8 mouse cellular contexts compared by ENCODE assay signal in the genomic region with DNA sequence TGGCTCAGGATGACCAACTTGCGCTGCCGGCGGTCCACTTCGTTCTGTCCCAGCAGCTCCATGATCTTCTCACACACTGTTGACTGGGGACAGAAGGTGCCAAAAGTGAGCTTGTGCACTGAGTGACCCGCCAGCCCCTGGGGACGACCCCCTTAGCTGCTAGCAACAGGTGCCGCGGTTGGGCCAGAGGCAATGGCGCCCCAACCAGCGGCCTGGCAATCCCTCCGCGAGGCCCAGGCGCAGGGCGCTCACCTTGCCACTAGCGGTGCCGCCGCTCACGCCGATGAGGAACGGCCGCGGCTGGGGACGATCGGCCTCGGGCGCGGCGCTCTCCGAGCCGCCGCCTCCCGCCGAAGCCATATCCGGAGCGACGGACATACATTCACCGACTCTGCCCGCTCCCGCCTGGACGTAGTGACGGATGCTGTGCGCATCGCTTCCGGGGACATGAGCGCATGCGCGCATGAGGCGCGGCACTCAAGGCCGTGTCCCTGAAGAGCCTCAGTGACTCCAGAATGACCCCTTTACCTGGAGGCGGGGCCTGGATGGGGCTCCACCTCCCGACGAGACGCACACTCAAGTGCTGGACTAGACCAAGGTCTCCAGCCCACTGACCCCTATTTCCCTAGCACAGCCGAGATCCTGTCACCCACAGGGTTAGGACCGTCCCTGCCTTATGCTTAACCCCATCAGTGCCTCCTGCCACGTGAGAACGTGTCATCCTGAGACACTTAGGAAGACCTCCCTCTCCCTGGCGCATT. TPM values are rescaled to one million over a fixed set of nuclear protein-coding genes. Genes with fewer than 3 reads are reported as not detected.
DNase-seq lines count a peak whose midpoint lies in the region; ATAC-seq and TF ChIP-seq lines count a peak whose summit lies in the region.

Gene Uck1, minus strand, starts transcription at position 503 of the 761 bp plus-strand sequence.

- under 1% methylated on average over 59 of the region's 59 CpGs for WGBS in bone marrow, adult 2 months
- WGBS in embryonic facial prominence, embryonic 15.5 days: 1% methylated on average over 59 of the region's 59 CpGs
- 1% methylated on average over 59 of the region's 59 CpGs for WGBS in heart, embryonic 10.5 days
- 2% methylated on average over 59 of the region's 59 CpGs for WGBS in kidney, embryonic 15.5 days

- no peaks in the 10 kb centered on the region for H3K27me3 ChIP-seq in embryonic facial prominence, embryonic 15.5 days
- H3K27me3 ChIP-seq in heart, embryonic 10.5 days (ENCODE audit: insufficient read depth, poor library complexity, severe bottlenecking): no peaks in the 10 kb centered on the region
- H3K27me3 ChIP-seq in kidney, embryonic 15.5 days: no peaks in the 10 kb centered on the region

- peak; percentile 91; the same call in 1 of the 2 replicates for TF ChIP-seq POLR2A in bone marrow, adult 2 months (IDR thresholded peaks at IDR 0.05; ENCODE audit: borderline replicate concordance, control insufficient read depth, low read depth, low read length)

- DNase-seq in 416B (ENCODE audit: low read depth): peak; percentile 94
- DNase-seq in heart, embryonic 10.5 days (ENCODE audit: low spot score): peak; percentile 97
- DNase-seq in liver: peak; percentile 95
- DNase-seq in spleen, postnatal 4 days (ENCODE audit: low spot score in 2 of 2): peak; percentile 90 to 95

- peak within 1 kb of the TSS; percentile 75 for H3K4me2 ChIP-seq in embryonic facial prominence, embryonic 15.5 days (replicated peaks)
- H3K4me2 ChIP-seq in kidney, embryonic 15.5 days: peak within 1 kb of the TSS; percentile 61

- H3K9me3 ChIP-seq in embryonic facial prominence, embryonic 15.5 days (replicated peaks): no peaks in the 10 kb centered on the region
- no peaks in the 10 kb centered on the region for H3K9me3 ChIP-seq in heart, embryonic 10.5 days
- no peaks in the 10 kb centered on the region; the same call in 1 of the 2 replicates for H3K9me3 ChIP-seq in kidney, embryonic 15.5 days (replicated peaks)

- TF ChIP-seq CTCF in bone marrow, adult 2 months (IDR thresholded peaks at IDR 0.05; ENCODE audit: control insufficient read depth, insufficient read depth, low read length): no peak; the same call in 1 of the 2 replicates

- H3K36me3 ChIP-seq in embryonic facial prominence, embryonic 15.5 days: peaks cover 31% of the 10 kb centered on the region
- H3K36me3 ChIP-seq in heart, embryonic 10.5 days: peaks cover 29% of the 10 kb centered on the region
- peaks cover 34% of the 10 kb centered on the region for H3K36me3 ChIP-seq in kidney, embryonic 15.5 days

- peak within 1 kb of the TSS; percentile 79 for H3K4me3 ChIP-seq in bone marrow, adult 2 months (replicated peaks; ENCODE audit: control insufficient read depth, low read depth, low read length)
- H3K4me3 ChIP-seq in embryonic facial prominence, embryonic 15.5 days (replicated peaks): peak within 1 kb of the TSS; percentile 90
- H3K4me3 ChIP-seq in heart, embryonic 10.5 days: peak within 1 kb of the TSS; percentile 88
- H3K4me3 ChIP-seq in kidney, embryonic 15.5 days (replicated peaks): peak within 1 kb of the TSS; percentile 67

- peaks cover 5% of the 10 kb centered on the region; the same call in 1 of the 2 replicates for H3K4me1 ChIP-seq in bone marrow, adult 2 months (ENCODE audit: control insufficient read depth, insufficient read depth, low read length)
- peaks cover 15% of the 10 kb centered on the region for H3K4me1 ChIP-seq in embryonic facial prominence, embryonic 15.5 days
- H3K4me1 ChIP-seq in heart, embryonic 10.5 days: peaks cover 19% of the 10 kb centered on the region
- H3K4me1 ChIP-seq in kidney, embryonic 15.5 days: peaks cover 15% of the 10 kb centered on the region

- peak within 1 kb of the TSS; percentile 83 for H3K9ac ChIP-seq in embryonic facial prominence, embryonic 15.5 days
- H3K9ac ChIP-seq in kidney, embryonic 15.5 days: peak within 1 kb of the TSS; percentile 79

- peak; percentile 88 for ATAC-seq in embryonic facial prominence, embryonic 15.5 days (ENCODE audit: insufficient number of reproducible peaks, low FRiP score, low TSS enrichment, low read depth)
- peak; percentile 94 for ATAC-seq in kidney, embryonic 15.5 days (replicated peaks; ENCODE audit: low FRiP score)
- ATAC-seq in monocyte, adult 5-6 weeks (replicated peaks; ENCODE audit: insufficient number of reproducible peaks, low FRiP score, low TSS enrichment, poor library complexity, severe bottlenecking): peak; percentile 88

- peak within 1 kb of the TSS; percentile 73; the same call in 1 of the 2 replicates for H3K27ac ChIP-seq in bone marrow, adult 2 months (ENCODE audit: control insufficient read depth, insufficient read depth, low read depth, low read length, poor library complexity)
- peak within 1 kb of the TSS; percentile 65 for H3K27ac ChIP-seq in embryonic facial prominence, embryonic 15.5 days (replicated peaks)
- peak within 1 kb of the TSS; percentile 91 for H3K27ac ChIP-seq in heart, embryonic 10.5 days
- peak within 1 kb of the TSS; percentile 61 for H3K27ac ChIP-seq in kidney, embryonic 15.5 days

RNA-seq across cellular contexts. Expression of gene Uck1, which starts in this region (rescaled TPM):
- 11.9 and 19.6 TPM in 2 replicates for polyA plus RNA-seq in bone marrow, adult 2 months (2011; ENCODE audit: insufficient read depth, insufficient read length, low replicate concordance, missing spikeins)
- 66.9 and 67.1 TPM in 2 replicates for polyA plus RNA-seq in embryonic facial prominence, embryonic 15.5 days (2015; fragmentation: Nextera tagmentation; extraction: Ambion mirVana)
- polyA plus RNA-seq in heart, embryonic 10.5 days (2016; fragmentation: Nextera tagmentation; extraction: Ambion mirVana): 63.1 and 65.8 TPM in 2 replicates
- 72.2 and 74.5 TPM in 2 replicates for polyA plus RNA-seq in kidney, embryonic 15.5 days (2015; fragmentation: Nextera tagmentation; extraction: Ambion mirVana)
- total RNA-seq in monocyte, adult 5-6 weeks (2017): 23.0 to 35.3 TPM (median 26.8 TPM) in 3 replicates

Comparison
In these comparisons a context has a peak if more than half of its experiments do, and no peak if none do; other contexts are left out.
1. Peak in every context shown above with its lines: DNase-seq, ATAC-seq, H3K4me3 ChIP-seq and H3K27ac ChIP-seq.